Mouse (Mus musculus): ENCODE measurements around the gene Kyat1.

The Kyat1 gene

GRCm38 (mm10) chr2:30205629-30206357 is at the start of gene Kyat1:
Gene Kyat1, minus strand, starts transcription at chr2:30205847.
- DNase-seq = peak; percentile 90

- DNase-seq = no peak
These were observed 48.2 kb upstream of the Kyat1 start for GRCm38 (mm10) chr2:30253809-30254208.

- DNase-seq = no peak
These were observed 46.9 kb upstream of the Kyat1 start for GRCm38 (mm10) chr2:30252521-30252920.

GRCm38 (mm10) chr2:30251417-30252104 is 45.9 kb upstream of the Kyat1 start:
- DNase-seq = peak; percentile 72

DNA sequence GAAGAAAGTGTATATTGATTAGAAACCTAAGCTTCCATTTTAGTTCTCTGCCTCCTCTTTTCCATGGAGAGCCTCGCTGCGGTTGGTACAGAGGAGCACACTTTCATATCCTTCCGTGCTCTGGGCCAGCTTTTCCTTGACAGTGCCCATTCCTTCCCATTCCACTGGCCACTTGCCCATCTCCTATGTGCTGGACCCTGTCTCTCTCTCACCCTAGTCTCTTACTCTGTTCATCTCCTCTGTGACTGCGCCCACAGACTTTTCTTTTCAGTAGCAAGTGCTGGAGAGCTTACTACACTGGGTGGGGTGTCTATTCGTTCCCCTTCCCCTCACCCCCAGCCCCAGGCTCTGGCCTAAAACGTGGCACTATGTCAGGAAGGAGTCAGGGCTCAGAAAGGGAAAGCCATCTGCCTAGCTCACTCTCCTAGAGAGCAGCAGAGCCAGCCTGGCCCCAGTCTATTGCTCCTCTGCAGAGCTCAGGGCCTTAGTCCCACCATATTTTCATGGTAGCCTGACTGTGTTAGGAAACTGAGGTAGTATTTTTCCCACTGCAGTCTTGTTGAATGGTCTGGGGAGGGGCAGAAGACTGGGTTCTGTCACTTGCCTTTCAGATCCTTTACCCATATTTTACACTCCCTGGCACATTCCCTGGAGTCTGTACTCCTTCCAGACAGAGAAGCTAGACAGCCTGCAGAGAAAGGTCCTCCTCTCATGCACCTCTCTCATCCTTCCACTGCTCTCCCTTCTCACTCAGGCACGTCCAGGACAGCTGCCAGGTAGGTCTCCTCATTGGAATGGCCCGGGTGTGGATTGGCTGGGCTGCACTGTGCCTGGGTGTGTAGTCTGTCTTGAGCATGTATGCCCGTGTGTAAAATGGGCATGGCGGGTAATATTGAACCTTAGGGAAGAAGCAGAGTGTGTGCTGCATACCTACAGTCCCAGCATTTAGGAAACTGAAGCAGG is 44.8 kb upstream of the Kyat1 start:
- DNase-seq = no peak

DNA sequence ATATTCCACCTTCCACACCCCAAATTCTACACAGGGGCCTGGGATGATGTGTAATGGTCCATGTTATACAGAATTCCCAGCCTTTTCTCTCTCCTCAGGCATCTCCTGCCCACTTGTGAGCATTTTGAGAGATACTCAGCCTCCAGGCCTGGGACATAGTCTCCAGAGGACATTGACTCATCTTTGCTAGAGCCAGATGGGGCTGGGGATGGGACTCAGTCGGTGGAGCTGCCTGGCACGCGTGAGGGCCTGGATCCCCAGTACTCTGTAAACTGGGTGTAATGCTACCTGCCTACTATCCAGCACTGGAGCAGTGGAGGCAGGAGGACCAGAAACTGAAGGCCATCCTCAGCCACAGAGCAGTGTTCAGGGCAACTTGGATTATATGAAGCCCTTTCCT is 43.5 kb upstream of the Kyat1 start:
- no peak for DNase-seq

DNA sequence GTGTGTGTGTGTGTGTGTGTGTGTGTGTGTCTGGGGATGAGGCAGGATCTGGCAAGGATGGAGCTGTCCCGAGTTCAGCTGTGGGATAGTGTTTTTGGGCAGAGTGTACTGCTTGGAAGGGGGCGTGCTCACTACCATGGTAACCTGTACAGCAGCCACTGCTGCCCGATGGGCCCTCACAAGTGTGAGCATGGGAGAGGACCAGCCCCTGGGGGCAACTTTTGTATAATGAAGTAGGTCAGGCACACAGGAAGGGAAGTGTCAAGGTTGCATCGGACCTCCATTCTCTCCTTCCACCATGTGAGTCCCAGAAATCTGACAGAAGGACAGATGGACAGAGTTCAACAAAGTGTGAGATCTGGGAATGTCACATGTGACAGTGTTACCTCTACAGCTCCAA is 42.0 kb upstream of the Kyat1 start:
- DNase-seq = no peak

DNA sequence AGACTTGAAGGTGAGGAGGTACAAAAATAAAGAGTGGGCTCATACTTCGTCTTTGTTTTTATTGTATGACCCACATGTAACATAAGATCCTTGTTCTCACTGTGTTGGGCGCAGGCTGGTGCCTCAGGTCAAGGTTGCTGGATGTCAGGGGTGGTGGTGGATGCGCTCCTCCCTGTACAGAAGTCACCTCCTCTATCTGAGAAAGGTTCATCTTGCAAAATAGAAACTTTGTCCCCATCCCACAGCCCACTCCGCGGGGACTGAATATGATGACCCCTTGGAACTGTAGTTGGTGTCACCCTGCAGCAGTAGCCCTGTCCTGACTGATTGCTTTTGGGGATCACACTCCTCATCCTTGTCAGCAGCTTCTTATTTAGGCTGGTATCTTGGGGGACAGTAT is 41.4 kb upstream of the Kyat1 start:
- DNase-seq = no peak

- no peak for DNase-seq
These were observed 39.0 kb upstream of the Kyat1 start for GRCm38 (mm10) chr2:30244595-30245178.

- DNase-seq = no peak
These were observed 37.7 kb upstream of the Kyat1 start for GRCm38 (mm10) chr2:30243391-30243790.

GRCm38 (mm10) chr2:30242509-30242908 is 36.9 kb upstream of the Kyat1 start:
- DNase-seq = no peak

DNA sequence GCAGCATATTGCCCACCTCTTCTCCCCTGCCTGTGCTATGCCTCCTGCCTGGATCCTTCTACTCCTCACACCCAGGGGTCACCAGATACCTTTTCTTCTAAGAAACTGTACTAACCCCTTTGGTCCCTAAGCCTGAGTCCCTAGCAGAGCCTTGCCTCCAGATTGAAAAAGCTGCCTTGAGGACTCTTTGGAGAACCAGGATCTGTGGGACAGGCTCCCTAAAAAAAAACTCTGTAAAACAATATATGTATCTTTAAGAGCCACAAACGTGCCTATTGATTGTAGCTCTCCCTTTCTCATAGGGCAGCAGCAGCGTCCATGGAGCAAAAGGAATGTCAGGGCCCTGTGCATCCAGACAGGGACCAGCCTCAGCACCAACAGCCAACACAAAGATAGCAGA is 34.6 kb upstream of the Kyat1 start, which contains the start of gene Gm28035:
TSS of gene Gm28035 (plus strand) at position 301 of the 400 bp plus-strand sequence.
- no peak for DNase-seq

GRCm38 (mm10) chr2:30239777-30240176 is 34.1 kb upstream of the Kyat1 start:
- DNase-seq = peak; percentile 42

DNA sequence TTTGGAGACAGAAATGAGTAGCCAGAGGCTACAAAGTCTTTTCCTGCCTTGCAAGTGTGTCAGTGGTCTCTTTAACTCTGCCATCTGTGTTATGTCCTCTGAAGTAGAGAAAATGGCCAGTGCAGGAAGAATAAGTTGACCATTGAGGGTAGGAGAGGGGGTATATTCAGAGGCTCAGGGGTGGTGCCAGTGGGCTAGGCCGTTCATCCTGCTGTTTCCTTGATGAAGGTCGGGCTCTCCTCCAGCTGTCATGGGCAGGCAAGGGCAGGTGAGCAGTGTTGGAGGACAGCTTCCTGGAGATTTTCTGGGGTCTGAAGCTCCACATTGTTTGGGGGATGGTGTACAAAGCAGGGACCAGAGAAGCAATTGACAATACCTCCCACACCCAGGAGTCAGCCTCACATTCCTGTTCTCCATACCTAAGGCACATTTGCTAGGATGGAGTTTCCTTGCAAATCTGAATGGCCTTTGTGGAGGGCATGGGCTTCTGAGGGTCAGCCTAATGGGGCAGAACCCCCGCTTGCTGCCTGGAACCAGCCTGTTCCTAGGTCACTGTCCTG is 33.3 kb upstream of the Kyat1 start:
- DNase-seq = no peak

GRCm38 (mm10) chr2:30237881-30238280 is 32.2 kb upstream of the Kyat1 start:
- no peak for DNase-seq

DNA sequence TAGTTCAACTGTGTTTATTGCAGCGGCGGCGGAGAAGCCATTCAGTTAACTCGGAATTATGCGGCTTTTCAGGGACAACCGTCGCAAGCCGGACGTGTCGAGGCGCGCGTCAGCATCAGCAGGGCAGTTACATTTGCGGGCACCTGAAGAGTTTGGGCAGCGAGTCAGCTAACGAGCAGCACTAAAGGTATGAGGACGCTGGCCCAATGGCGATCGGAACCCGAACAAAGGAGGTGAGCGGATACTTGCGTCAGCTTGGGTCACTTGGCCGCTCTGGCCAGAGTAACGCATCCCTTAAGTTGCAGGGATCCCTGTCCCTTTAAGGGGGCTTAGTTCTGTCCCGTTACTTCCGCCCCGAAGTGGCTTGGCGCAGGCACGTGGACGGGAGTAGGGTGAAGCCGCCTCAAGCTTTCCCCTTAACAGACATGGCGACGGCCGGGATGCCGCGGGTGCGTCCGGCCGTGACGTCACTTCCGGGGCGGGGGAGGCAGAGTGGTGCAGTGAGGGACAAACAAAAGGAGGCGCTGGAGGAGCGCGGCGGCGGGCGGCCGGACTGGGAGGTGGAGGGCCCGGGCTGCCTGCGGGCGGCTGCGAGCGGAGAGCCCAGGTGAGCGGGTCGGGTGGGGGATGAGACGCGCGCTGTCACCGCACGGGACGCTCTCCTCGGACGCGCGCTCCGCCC is 31.7 kb upstream of the Kyat1 start, which contains the start of gene Lrrc8a:
TSS of gene Lrrc8a (plus strand) at position 517 of the 682 bp plus-strand sequence.
- peak; percentile 99 for DNase-seq

GRCm38 (mm10) chr2:30236426-30237198 is 31.0 kb upstream of the Kyat1 start:
- no peak for DNase-seq

GRCm38 (mm10) chr2:30235593-30235992 is 29.9 kb upstream of the Kyat1 start:
- DNase-seq = no peak

- DNase-seq = no peak
These were observed 10.6 kb upstream of the Kyat1 start for GRCm38 (mm10) chr2:30216293-30216692.

GRCm38 (mm10) chr2:30215493-30215892 is 9.8 kb upstream of the Kyat1 start:
- no peak for DNase-seq

GRCm38 (mm10) chr2:30214745-30215144 is 9.1 kb upstream of the Kyat1 start:
- no peak for DNase-seq

Data from liver (tissue).